Mouse (Mus musculus) embryonic facial prominence, embryonic 13.5 days (tissue): Measurements from ENCODE around the gene Nav2. TPM values are rescaled to one million over a fixed set of nuclear protein-coding genes. Genes with fewer than 3 reads are reported as not detected.

Experiments used
- ATAC-seq: fragments of 200-750 bp; cut with Nextera tagmentation; 2 replicates; pipeline ENCODE4 v1.8.0; 2017; ENCODE audit warnings: low read depth; ENCODE audit not compliant: insufficient number of reproducible peaks, insufficient read depth, low FRiP score, low TSS enrichment
- H3K27ac ChIP-seq: fragments of 300-500 bp; sonication (generic); 2 replicates; pipeline ENCODE4 v1.5.1; 2015; ENCODE audit warnings: moderate library complexity, mild to moderate bottlenecking, inconsistent platforms
- H3K27me3 ChIP-seq: fragments of 300-500 bp; sonication (generic); 2 replicates; pipeline ENCODE4 v1.6.1; 2015; ENCODE audit warnings: mild to moderate bottlenecking, inconsistent platforms
- H3K36me3 ChIP-seq: fragments of 300-500 bp; sonication (generic); 2 replicates; pipeline ENCODE4 v1.6.1; 2015; ENCODE audit warnings: mild to moderate bottlenecking, inconsistent platforms
- H3K4me1 ChIP-seq: fragments of 300-500 bp; sonication (generic); 2 replicates; pipeline ENCODE4 v1.6.1; 2015; ENCODE audit warnings: inconsistent platforms
- H3K4me2 ChIP-seq: fragments of 300-500 bp; sonication (generic); 2 replicates; pipeline ENCODE4 v1.6.1; 2015; ENCODE audit warnings: moderate library complexity, mild to moderate bottlenecking, inconsistent platforms
- H3K4me3 ChIP-seq: fragments of 300-500 bp; sonication (generic); 2 replicates; pipeline ENCODE4 v1.5.1; 2015; ENCODE audit warnings: mild to moderate bottlenecking, inconsistent platforms
- H3K9ac ChIP-seq: fragments of 300-500 bp; sonication (generic); 2 replicates; pipeline ENCODE4 v1.6.1; 2015; ENCODE audit warnings: mild to moderate bottlenecking, inconsistent platforms
- H3K9me3 ChIP-seq: fragments of 300-500 bp; sonication (generic); 2 replicates; pipeline ENCODE4 v1.6.1; 2016; ENCODE audit warnings: inconsistent platforms
- WGBS: fragments of 180-500 bp; shearing (Covaris S2); methylation state at CpG from one replicate; pipeline ENCODE4 v1.1.7; 2015; ENCODE audit warnings: mixed read lengths; 5-methylcytosine and 5-hydroxymethylcytosine counted together
- polyA plus RNA-seq: library from polyadenylated mRNA; unstranded; fragments of >200 nt; fragmentation: Nextera tagmentation; extraction: Ambion mirVana; gene quantifications from 2 replicates; pipeline ENCODE4 v1.2.1, GENCODE M21; 2015

Gene Nav2
- polyA plus RNA-seq, 1 experiment from 2014 or later, result 22.1 TPM

DNA sequence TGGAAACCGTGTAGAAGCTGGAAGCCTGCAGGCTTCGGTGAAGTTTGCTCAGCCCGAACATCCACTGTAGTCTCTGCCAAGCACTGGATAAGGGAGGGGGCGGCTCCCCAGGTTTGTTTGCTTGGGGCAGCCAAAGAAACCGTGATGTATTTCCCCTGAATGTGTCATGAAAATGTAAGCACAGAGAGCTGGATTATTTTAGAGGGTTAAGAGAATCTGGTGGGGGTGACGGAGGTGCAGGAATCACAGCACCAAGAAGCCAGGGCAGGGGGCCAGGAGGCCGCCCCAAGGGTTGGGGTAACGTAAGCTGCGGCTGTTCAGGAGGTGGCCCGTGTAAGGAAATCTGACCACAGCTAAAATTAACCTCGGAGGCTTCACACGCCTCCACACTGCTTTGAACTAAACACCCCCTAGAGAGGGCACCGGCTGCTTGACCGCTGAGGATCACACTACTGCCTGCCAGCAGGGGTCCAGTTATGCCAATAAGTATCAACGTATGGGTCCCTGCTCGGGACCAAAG, 434.6 kb downstream of the Nav2 start:
- no peaks in the 10 kb centered on the region for H3K36me3 ChIP-seq
- H3K9me3 ChIP-seq, result no peaks in the 10 kb centered on the region
- H3K27ac ChIP-seq, result peak overlapping the region; percentile 78
- peak; percentile 77; the same call in 1 of the 2 replicates for ATAC-seq
- peaks cover 30% of the 10 kb centered on the region for H3K4me1 ChIP-seq
- H3K9ac ChIP-seq, result 0 out of 2 replicates have a peak overlapping the region, but pooled peaks have one; percentile 16
- 9% methylated on average over 16 of the region's 16 CpGs for WGBS
- peak overlapping the region; percentile 46 for H3K4me2 ChIP-seq
- peaks cover 15% of the 10 kb centered on the region for H3K27me3 ChIP-seq
- no peak overlapping the region for H3K4me3 ChIP-seq

DNA sequence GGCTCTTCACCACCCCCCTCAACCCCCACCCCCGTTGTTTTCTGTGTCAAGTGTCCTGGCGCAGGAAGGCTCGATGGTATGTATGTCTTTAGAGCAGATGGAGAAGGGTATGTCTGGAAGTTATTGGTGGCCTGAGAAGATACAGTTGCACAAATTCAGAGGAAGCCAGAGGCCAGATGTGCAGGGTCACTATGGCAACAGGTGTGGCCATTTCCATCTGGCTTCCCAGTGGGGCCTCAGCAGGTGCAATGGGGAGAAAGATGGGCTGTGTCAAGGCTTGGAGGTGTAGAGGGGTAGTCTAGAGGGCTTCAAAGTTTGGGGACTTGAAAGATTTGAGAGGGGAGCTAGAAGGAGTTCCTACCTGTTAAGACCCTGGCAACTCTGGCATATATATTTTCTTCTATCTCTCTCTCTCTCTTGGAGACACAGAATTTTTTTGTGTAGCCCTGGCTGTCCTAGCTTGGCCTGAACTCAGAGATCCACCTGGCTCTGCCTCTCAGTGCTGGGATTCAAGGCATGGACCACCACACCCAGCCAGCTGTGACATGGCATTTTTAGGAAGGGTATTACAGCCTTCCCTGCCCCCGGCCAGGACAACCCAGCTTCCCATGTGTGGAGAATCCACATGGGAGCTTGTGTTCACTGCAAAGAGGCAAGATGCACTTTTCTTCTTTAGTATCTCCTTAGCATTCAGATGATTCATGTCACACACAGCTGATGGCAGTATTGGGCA, 435.4 kb downstream of the Nav2 start:
- H3K27me3 ChIP-seq, result peaks cover 20% of the 10 kb centered on the region
- no peak overlapping the region for H3K4me2 ChIP-seq
- no peaks in the 10 kb centered on the region for H3K36me3 ChIP-seq
- H3K4me1 ChIP-seq, result peaks cover 30% of the 10 kb centered on the region
- WGBS, result 45% methylated on average over 4 of the region's 4 CpGs
- no peaks in the 10 kb centered on the region for H3K9me3 ChIP-seq
- no peak for ATAC-seq
- no peak overlapping the region for H3K9ac ChIP-seq
- H3K4me3 ChIP-seq, result no peak overlapping the region
- peak overlapping the region; percentile 78; the same call in 1 of the 2 replicates for H3K27ac ChIP-seq

DNA sequence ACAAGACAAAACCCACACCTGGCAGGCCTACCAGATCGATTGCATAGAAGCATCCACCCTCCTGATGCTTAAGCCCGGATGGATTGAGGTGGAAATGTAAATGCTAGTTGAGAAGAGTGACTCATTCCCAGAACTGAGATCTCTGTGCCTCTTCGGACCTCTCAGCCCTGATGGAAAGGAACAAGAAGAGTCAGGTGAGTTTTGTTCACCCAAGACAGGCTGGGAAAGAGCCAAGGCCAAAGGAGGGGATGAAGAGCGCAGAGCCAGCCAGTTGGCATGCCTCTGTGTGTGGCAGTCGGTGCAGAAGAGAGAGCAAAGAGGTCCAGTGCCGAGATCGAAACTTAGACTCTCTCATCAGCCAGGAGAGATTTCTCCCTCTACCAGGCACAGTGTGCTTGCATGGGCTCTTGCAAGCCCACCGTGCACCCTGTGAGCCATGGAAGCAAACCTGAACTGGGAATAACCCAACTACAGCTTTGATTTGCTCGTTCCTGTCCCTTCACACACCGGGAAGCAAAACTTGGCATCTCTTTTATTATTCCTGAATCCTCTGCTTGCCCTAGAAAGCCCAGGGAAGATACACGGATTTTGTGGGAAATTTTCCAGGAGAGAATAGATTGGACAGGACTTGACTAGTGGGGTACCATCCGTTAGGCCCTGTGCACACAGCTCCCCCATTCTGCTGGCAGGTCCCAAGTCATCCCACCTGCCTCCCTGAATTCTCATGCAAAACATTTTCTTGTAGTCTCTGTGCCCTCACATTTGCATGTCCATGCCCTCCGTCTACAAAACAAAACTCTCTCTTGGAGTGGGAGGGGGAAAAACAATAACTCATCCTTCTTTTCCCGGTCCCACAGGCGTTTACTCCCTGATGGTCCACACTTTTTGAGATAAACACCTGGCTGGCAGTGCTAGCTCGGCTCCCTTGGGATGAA, 439.1 kb downstream of the Nav2 start:
- Histone ChIP-seq H3K4me3 (no peak overlapping the region), H3K27ac (no peak overlapping the region), H3K9ac (no peak overlapping the region), H3K36me3 (no peaks in the 10 kb centered on the region), H3K27me3 (peaks cover 27% of the 10 kb centered on the region), H3K9me3 (no peaks in the 10 kb centered on the region), H3K4me1 (peaks cover 22% of the 10 kb centered on the region), H3K4me2 (no peak overlapping the region)
- WGBS, result 40% methylated on average over 16 of the region's 16 CpGs
- no peak for ATAC-seq

DNA sequence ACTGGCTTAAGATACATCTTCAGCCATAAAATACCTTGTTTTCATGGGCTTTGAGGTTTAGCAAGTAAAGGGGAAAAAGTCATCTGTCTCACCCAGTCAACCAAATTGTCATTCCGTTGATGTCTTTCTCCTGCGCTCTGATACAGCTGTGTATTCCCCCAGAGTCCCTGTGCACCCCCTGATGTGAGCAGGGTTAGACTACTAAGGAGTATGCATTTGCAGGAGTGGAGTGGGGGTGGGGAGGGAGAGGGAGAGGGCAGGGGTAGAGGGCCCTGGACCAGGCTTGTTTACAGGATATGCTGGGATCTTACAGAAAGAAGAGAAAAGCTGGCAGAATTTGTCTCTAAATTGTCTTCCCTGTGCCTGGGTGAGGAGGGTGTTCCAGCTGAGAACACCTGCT, 440.1 kb downstream of the Nav2 start:
- peaks cover 12% of the 10 kb centered on the region for H3K4me1 ChIP-seq
- no peak overlapping the region for H3K4me2 ChIP-seq
- peaks cover 27% of the 10 kb centered on the region for H3K27me3 ChIP-seq
- 23% methylated on average over 2 of the region's 2 CpGs for WGBS
- H3K9ac ChIP-seq, result no peak overlapping the region
- no peak overlapping the region for H3K4me3 ChIP-seq
- H3K36me3 ChIP-seq, result no peaks in the 10 kb centered on the region
- H3K27ac ChIP-seq, result no peak overlapping the region
- no peak for ATAC-seq
- H3K9me3 ChIP-seq, result no peaks in the 10 kb centered on the region

DNA sequence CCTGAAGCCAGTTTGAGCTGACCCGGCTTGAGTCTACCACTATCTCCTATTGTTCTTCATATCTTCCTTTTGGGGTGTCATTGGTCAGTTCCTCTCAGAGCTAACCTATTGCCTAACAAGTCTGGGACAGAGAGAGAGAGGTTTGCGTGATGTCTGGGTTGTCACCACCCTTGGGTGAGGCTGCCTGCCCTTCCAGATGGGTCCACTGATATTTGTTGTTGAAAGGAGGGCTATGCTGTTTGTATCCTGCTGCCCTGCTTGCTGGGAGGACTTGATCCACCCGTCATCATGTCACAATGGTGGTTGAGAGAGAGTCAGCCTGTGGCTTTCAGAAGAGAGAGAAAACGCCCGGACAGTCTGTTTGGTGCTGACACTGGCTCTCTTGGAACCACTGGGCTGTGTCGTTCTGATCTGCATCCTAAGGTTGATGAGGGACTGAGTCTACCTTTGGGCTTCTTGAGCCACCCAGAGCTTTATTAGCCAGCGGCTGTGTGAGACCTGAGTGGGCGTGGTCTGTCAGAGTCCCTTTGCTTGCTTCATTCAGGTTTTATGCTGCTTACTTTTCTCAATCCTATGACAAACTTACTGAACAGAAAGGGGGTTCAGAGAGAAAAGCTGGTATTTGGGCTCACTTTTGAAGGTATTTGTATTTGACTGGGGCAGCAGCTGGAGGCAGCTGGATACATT, 441.9 kb downstream of the Nav2 start:
- no peaks in the 10 kb centered on the region for H3K9me3 ChIP-seq
- H3K27me3 ChIP-seq, result peaks cover 20% of the 10 kb centered on the region
- H3K36me3 ChIP-seq, result no peaks in the 10 kb centered on the region
- no peak for ATAC-seq
- no peak overlapping the region for H3K9ac ChIP-seq
- 79% methylated on average over 8 of the region's 8 CpGs for WGBS
- no peak overlapping the region for H3K27ac ChIP-seq
- H3K4me3 ChIP-seq, result no peak overlapping the region
- no peak overlapping the region for H3K4me2 ChIP-seq
- peaks cover 22% of the 10 kb centered on the region for H3K4me1 ChIP-seq

DNA sequence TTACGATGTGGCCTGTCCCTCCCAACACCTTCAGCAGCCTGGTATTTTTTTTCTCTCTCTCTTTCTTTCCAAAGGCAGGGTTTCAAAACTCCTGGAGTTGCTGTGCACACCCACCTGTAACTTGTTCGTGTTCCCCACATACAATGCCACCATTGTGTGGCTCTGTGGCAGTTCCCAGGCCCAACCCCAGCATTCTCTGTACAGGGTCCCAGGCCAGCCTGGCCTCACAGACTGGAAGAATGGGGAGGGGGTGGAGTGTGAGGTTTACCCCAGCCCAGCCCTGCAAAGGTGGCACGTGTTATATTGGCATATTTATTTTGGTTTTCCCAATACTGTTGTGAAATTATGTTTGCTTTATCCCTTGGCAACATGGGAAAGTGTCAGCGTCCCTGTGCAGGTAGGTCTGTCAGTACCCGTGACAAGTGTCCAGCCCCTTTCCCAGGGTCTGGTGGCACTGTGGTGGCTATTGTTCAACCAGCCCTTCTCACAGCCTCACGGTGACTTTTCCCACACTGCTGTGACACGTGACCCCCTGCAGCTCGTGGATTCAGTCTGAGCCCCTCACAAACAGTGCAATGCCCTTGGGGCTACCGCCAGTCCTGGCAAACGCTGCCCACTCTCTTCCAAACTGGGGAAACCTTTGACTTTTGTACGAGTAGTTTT, 443.2 kb downstream of the Nav2 start:
- no peak overlapping the region for H3K4me3 ChIP-seq
- H3K27ac ChIP-seq, result no peak overlapping the region
- WGBS, result 36% methylated on average over 11 of the region's 11 CpGs
- H3K4me1 ChIP-seq, result peaks cover 22% of the 10 kb centered on the region
- H3K9ac ChIP-seq, result no peak overlapping the region
- H3K36me3 ChIP-seq, result no peaks in the 10 kb centered on the region
- no peaks in the 10 kb centered on the region for H3K9me3 ChIP-seq
- no peak overlapping the region for H3K4me2 ChIP-seq
- 0 out of 2 replicates have a peak, but pooled peaks have one; percentile 54 for ATAC-seq
- peaks cover 20% of the 10 kb centered on the region for H3K27me3 ChIP-seq

DNA sequence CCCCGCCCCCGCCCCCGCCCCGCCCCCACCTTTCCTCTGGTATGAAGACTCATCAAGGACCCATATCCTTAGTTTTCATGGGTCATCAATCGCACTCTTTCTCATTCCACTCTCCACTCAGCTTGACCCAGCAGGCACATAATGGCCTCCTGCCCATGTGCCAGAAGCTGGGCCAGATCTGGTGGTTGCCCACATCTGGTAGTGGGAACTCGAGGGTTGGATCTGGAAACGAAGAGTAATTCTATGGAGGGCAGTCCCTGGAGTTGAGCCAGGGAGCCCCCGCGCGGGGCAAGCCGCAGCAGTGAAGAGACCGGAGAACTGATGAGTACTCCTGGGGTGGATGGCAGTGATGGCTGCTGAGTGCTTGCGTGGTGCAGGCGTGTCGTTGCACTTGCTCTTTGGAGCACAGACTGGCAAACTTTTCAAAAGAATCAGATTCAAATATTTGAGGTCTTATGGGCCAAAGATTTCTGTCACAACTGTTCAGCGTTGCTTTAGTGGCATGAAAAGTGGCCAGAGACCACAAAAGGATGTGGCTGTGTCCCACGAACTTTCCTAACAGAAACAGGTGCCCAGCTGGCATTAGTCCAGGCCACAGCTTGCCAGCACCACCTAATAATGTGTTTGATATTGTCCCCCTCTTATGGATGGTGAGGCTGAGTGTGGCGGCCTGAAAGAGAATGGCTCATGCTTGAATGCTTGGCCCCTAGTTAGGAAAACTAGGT, 449.1 kb downstream of the Nav2 start:
- no peak overlapping the region for H3K4me3 ChIP-seq
- peaks cover 16% of the 10 kb centered on the region for H3K4me1 ChIP-seq
- 79% methylated on average over 18 of the region's 18 CpGs for WGBS
- no peaks in the 10 kb centered on the region for H3K9me3 ChIP-seq
- H3K36me3 ChIP-seq, result no peaks in the 10 kb centered on the region
- H3K4me2 ChIP-seq, result no peak overlapping the region
- no peak overlapping the region for H3K27ac ChIP-seq
- no peak for ATAC-seq
- no peaks in the 10 kb centered on the region for H3K27me3 ChIP-seq
- no peak overlapping the region for H3K9ac ChIP-seq

DNA sequence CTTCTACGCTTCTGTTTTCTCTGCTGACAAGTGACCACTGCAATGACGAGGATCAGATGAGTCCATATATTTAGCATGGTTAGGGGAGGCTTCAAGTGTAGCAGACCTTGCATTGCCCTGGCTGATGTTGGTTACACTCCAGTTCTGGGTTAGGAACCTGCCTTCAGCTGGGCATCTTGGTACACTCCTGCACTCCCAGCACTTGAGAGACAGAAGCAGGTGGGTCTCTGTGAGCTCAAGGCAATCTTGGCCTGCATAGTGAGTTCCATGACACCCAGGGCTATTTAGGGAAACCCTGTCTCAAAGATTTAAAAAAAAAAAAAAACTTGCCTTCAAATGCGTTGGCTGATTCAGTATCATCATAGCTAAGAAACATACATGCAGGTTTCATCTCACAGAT, 450.6 kb downstream of the Nav2 start:
- ATAC-seq, result no peak
- peaks cover 12% of the 10 kb centered on the region for H3K4me1 ChIP-seq
- 90% methylated on average over 3 of the region's 3 CpGs for WGBS
- H3K27ac ChIP-seq, result no peak overlapping the region
- no peaks in the 10 kb centered on the region for H3K9me3 ChIP-seq
- no peaks in the 10 kb centered on the region for H3K27me3 ChIP-seq
- no peak overlapping the region for H3K9ac ChIP-seq
- no peak overlapping the region for H3K4me3 ChIP-seq
- no peak overlapping the region for H3K4me2 ChIP-seq
- no peaks in the 10 kb centered on the region for H3K36me3 ChIP-seq

DNA sequence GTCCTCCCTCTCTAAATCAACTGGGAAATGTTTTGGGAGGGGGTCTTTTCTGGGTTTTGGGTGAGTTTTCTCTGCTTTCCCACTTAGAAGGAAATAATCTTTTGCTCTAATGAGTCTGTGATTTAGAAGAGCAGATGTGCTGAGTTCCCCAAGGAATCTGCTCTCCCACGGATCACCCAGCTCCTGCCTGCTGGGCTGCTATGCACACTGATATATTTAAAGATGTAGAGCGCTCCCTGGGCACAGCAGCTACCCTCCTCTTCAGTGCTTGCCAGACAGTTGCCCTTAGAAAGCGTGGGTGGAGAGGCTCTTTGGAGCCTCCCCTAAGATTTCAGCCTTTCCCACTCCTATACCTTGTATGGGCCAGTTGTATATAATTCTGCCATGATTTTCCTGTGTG, 452.1 kb downstream of the Nav2 start:
- ATAC-seq, result no peak
- Histone ChIP-seq H3K36me3 (no peaks in the 10 kb centered on the region), H3K4me1 (no peaks in the 10 kb centered on the region), H3K27me3 (no peaks in the 10 kb centered on the region), H3K4me3 (no peak overlapping the region), H3K9ac (no peak overlapping the region), H3K4me2 (no peak overlapping the region), H3K27ac (no peak overlapping the region), H3K9me3 (no peaks in the 10 kb centered on the region)
- 70% methylated on average over 3 of the region's 3 CpGs for WGBS

DNA sequence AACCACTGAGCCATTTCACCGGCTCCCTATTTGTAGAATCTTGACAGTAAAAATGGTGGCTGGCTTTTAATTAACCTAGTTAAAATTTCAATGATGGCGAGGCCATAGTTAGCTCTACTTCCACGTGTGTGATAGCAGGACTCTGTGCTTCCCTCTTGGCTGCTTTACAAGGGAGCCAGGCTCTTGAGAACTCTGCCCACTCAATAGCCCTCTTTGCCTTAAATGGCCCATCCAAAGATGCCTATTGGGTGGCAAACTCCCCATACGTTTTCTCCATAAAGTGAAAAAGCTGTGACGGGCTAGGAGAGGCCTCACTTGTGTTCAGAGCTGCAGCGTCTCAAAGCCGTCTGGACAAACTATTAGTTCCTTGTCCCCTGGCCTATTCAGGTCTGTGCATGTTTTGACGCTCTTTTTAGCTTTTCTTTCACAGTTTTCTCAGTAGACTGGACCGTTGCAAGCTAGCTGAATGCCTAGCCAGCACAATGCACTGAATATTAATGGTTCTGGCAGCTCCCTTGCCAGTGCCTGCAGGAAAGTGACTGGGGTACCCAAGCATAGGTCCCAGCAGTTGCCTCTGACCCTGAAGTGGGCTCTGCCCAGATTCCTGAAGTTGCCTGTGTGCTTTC, 453.1 kb downstream of the Nav2 start:
- no peak overlapping the region for H3K4me2 ChIP-seq
- H3K4me1 ChIP-seq, result peaks cover 2% of the 10 kb centered on the region; the same call in 1 of the 2 replicates
- no peaks in the 10 kb centered on the region for H3K36me3 ChIP-seq
- no peak overlapping the region for H3K9ac ChIP-seq
- WGBS, result 79% methylated on average over 9 of the region's 9 CpGs
- no peak for ATAC-seq
- H3K9me3 ChIP-seq, result no peaks in the 10 kb centered on the region
- no peaks in the 10 kb centered on the region for H3K27me3 ChIP-seq
- no peak overlapping the region for H3K27ac ChIP-seq
- no peak overlapping the region for H3K4me3 ChIP-seq
